In genomic region chr14:28675476-28675875, GRCm38 (mm10) we compare ENCODE assay signal across 9 mouse cellular contexts.
DNase-seq lines count a peak whose midpoint lies in the region; ATAC-seq lines count a peak whose summit lies in the region.
"Had no signal": no experiment of that assay in that cellular context is flagged by ENCODE, and none has a peak within 500 bp of the region (broad histone marks: within the 10 kb centered on the region; RNA-seq: fewer than 3 reads in every experiment).

No protein-coding gene starts in this region.

- no peaks in the 10 kb centered on the region for H3K36me3 ChIP-seq in embryonic facial prominence, embryonic 15.5 days
- no peaks in the 10 kb centered on the region for H3K36me3 ChIP-seq in lung, embryonic 16.5 days (ENCODE audit: control insufficient read depth, insufficient read depth, low read length)

- no peak overlapping the region for H3K4me2 ChIP-seq in embryonic facial prominence, embryonic 15.5 days (replicated peaks)
- H3K4me2 ChIP-seq in lung, embryonic 16.5 days (ENCODE audit: low read depth, low read length), result no peak overlapping the region

- intact Hi-C loops in gastrocnemius, postnatal 36 days (cut with DNase I), result no loop called here

- DNase-seq in gastrocnemius, adult 18-20 months (ENCODE audit: low spot score), result peak; percentile 22
- DNase-seq in gastrocnemius, postnatal 36 days, result no peak
- peak; percentile 52 for DNase-seq in adrenal gland, adult 8-10 months
- DNase-seq in kidney, postnatal 10 days, result peak; percentile 74
- DNase-seq in urinary bladder, postnatal 10 days (ENCODE audit: low spot score), result peak; percentile 15
- DNase-seq in spleen, postnatal 10 days (ENCODE audit: low spot score in 2 of 2), result no peak

- no peaks in the 10 kb centered on the region for H3K27me3 ChIP-seq in embryonic facial prominence, embryonic 15.5 days
- H3K27me3 ChIP-seq in lung, embryonic 16.5 days (ENCODE audit: control insufficient read depth, insufficient read depth, low read depth, low read length), result no peaks in the 10 kb centered on the region
- H3K27me3 ChIP-seq: CH12.LX had no signal

- WGBS in embryonic facial prominence, embryonic 15.5 days, result 34% methylated on average over 5 of the region's 5 CpGs
- WGBS in lung, embryonic 16.5 days, result 16% methylated on average over 5 of the region's 5 CpGs

- no peak for ATAC-seq in embryonic facial prominence, embryonic 15.5 days (ENCODE audit: insufficient number of reproducible peaks, low FRiP score, low TSS enrichment, low read depth)
- peak; percentile 93 for ATAC-seq in lung, embryonic 16.5 days (ENCODE audit: low read depth)

- no peak overlapping the region for H3K4me3 ChIP-seq in embryonic facial prominence, embryonic 15.5 days (replicated peaks)
- H3K4me3 ChIP-seq in lung, embryonic 16.5 days (ENCODE audit: low read length), result no peak overlapping the region

- H3K9me3 ChIP-seq in embryonic facial prominence, embryonic 15.5 days (replicated peaks), result no peaks in the 10 kb centered on the region
- no peaks in the 10 kb centered on the region for H3K9me3 ChIP-seq in lung, embryonic 16.5 days (ENCODE audit: control insufficient read depth, low read length)

- H3K9ac ChIP-seq in embryonic facial prominence, embryonic 15.5 days, result no peak overlapping the region
- no peak overlapping the region for H3K9ac ChIP-seq in lung, embryonic 16.5 days (ENCODE audit: low read length)

- H3K27ac ChIP-seq in embryonic facial prominence, embryonic 15.5 days (replicated peaks), result peak overlapping the region; percentile 58; the same call in 1 of the 2 replicates
- peak overlapping the region; percentile 34; the same call in 1 of the 2 replicates for H3K27ac ChIP-seq in lung, embryonic 16.5 days (ENCODE audit: low read length)

- 0 out of 2 replicates have a peak, but pooled peaks cover 11% of the 10 kb centered on the region for H3K4me1 ChIP-seq in embryonic facial prominence, embryonic 15.5 days
- peaks cover 6% of the 10 kb centered on the region; the same call in 1 of the 2 replicates for H3K4me1 ChIP-seq in lung, embryonic 16.5 days (replicated peaks; ENCODE audit: control insufficient read depth, insufficient read depth, low read length)

Comparison
In these comparisons a context has a peak if more than half of its experiments do, and no peak if none do; other contexts are left out.
1. DNase-seq: peak in gastrocnemius, adult 18-20 months (single experiment), adrenal gland, adult 8-10 months (single experiment), kidney, postnatal 10 days (single experiment) and urinary bladder, postnatal 10 days (single experiment); none in gastrocnemius, postnatal 36 days (0 of 2) and spleen, postnatal 10 days (0 of 2).